Mouse (Mus musculus) megakaryocyte, embryonic 14.5 days (primary cell): ENCODE measurements around the gene Ccdc162.

Source experiments
- FLI1 ChIP-seq: IDR thresholded peaks from 2 replicates; pipeline ENCODE4 v1.6.1; 2012; ENCODE audit warnings: low read length, inconsistent platforms, mixed read lengths
- GATA1 ChIP-seq: IDR thresholded peaks from 3 replicates; pipeline ENCODE4 v1.6.1; 2012; ENCODE audit warnings: mixed read lengths, low read length, inconsistent platforms, borderline replicate concordance

DNA sequence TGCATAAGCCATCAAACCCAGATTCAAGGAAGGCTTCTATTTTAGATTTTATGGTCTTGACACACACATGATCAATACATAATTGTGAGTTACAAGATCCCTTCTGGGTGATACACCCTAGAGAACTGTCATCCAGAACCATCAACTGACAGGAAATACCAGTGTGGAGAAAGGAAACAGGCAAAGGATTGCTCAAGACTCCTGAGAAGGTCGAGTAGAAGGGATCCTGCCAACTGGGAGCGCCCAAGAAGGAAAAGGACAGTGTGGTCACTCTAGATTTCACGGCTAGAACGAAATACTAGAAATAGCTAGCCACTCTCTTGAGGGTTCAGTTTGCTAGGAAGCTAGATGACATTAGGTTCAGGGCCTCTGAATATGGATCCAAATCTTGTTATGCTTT is 173.0 kb downstream of the Ccdc162 start:
- TF ChIP-seq GATA1 (no peak), FLI1 (no peak)
